Mouse (Mus musculus) CH12.LX (cell line): Measurements from ENCODE around the gene Macrod2.

ENCODE experiments used
- CHD2 ChIP-seq: IDR thresholded peaks from 2 replicates; pipeline ENCODE4 v1.6.1; 2011; ENCODE audit warnings: low read length, improper control_type of control experiment
- EP300 ChIP-seq: IDR thresholded peaks from 2 replicates; pipeline ENCODE4 v1.6.1; 2011; ENCODE audit warnings: low read length, improper control_type of control experiment
- JUN ChIP-seq: IDR thresholded peaks from 2 replicates; pipeline ENCODE4 v1.6.1; 2011; ENCODE audit warnings: low read depth, mild to moderate bottlenecking, low read length, improper control_type of control experiment, moderate library complexity; ENCODE audit not compliant: insufficient read depth
- POLR2A ChIP-seq: IDR thresholded peaks from 2 replicates; pipeline ENCODE4 v1.6.1; 2011; ENCODE audit warnings: low read depth, mild to moderate bottlenecking, improper control_type of control experiment, low read length
- POLR2AphosphoS2 ChIP-seq: IDR thresholded peaks from 2 replicates; pipeline ENCODE4 v1.6.1; 2011; ENCODE audit warnings: low read depth, low read length, improper control_type of control experiment
- RAD21 ChIP-seq: IDR thresholded peaks from 2 replicates; pipeline ENCODE4 v1.6.1; 2011; ENCODE audit warnings: low read depth, mild to moderate bottlenecking, low read length, improper control_type of control experiment, moderate library complexity
- RCOR1 ChIP-seq: conservative IDR thresholded peaks from 2 replicates; pipeline ENCODE4 v1.6.1; 2012; ENCODE audit warnings: low read depth, mild to moderate bottlenecking, inconsistent platforms, low read length, improper control_type of control experiment
- ZKSCAN1 ChIP-seq: IDR thresholded peaks from 2 replicates; pipeline ENCODE4 v1.6.1; 2012; ENCODE audit warnings: low read depth, inconsistent platforms, low read length, improper control_type of control experiment, borderline replicate concordance

GRCm38 (mm10) chr2:142433126-142433525 lies 2038.0 kb downstream of the Macrod2 start:
- no peak for TF ChIP-seq POLR2A
- TF ChIP-seq POLR2AphosphoS2 = no peak
- no peak for TF ChIP-seq JUN
- TF ChIP-seq RAD21 = no peak
- TF ChIP-seq CHD2 = no peak
- TF ChIP-seq EP300 = no peak
- no peak for TF ChIP-seq RCOR1
- TF ChIP-seq ZKSCAN1 = no peak
